Mouse (Mus musculus): ENCODE results near the gene Rbm43. TPM values are rescaled to one million over a fixed set of nuclear protein-coding genes. Genes with fewer than 3 reads are reported as not detected.

The Rbm43 gene
- total RNA-seq, 2 experiments from 2014 or later = 18.8 to 20.3 TPM

DNA sequence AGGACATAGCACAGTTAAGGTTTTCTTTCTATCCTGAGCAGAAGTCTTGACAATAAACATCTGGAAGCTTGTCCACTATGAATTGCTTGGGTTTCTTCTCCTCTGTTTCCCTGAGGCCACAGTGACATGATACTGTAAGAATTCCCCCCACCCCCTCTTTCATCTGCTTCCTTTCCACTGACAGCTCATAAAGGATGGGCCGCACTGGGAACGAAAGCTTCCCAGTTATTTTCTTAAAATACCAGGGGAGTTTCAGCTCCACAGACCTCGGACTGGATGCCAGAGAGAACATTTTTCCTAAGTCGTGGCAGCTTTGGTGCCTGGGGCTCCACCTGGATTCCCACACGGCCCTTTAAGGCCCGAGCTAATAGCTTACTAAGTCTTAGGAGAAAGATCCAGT is 22.2 kb downstream of the Rbm43 start:
- DNase-seq = no peak

DNA sequence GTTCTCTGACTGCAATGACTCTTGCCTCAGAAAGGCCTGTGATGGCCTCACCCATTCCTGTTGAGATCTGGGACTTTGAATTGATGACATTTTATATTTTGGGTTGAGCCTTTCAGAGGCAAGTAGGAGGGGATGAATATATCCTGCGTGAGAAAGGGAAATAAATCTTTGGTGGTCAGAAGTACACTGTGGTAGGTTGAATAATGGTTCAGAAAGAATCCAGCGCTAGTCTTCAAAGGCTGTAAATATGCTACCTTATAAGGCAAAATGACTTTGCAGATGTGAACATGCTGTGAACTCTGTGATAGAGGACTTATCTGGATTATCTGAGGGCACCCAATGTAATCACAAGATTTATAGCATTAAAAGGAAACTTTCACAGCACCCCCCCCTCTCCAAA is 23.1 kb downstream of the Rbm43 start:
- no peak for DNase-seq

DNA sequence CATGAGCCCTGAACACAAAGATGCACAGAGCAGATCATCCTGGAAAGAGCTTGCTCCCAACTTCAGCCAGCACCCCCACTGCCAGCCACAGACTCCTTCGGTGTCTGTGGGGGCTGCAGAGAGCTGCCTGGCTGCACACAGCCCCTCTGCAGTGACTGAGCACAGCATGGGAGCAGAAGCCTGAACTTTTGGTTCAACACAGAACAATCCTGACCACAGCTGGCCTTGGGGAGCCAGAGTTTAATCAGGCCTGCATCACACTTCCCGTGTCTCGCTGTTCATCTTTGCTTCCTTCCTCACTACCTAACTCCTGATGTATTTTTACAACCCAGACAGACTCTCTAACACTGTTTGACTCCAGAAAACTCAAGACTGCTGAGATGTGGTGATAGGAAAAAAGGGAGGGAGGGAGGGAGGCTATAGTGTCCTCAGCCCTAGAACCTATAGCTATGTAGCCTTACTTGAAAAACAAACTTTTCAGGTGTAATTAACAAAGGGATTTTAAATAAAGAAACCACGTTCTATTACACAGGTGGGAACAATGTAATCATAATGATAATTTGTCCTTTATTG is 27.3 kb downstream of the Rbm43 start:
- DNase-seq = no peak

DNA sequence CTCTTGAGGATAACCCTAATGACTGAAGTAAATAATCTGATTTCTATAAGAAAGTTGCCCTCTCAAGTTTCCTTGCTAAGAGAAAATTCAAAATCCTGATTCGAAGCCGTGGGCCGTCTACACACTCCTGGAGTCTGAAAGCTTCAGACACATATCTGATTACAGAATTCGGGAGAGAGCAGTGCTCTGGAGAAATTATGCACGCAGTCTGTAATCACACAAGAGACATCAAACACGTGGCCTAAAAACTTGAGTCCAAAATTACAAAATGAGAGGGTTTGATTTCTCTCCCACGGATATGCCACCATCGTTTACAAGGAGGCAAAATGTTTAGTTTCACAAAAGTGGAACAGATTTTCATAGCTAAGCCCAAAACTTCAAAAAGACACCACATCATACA is 29.3 kb downstream of the Rbm43 start:
- no peak for DNase-seq

DNA sequence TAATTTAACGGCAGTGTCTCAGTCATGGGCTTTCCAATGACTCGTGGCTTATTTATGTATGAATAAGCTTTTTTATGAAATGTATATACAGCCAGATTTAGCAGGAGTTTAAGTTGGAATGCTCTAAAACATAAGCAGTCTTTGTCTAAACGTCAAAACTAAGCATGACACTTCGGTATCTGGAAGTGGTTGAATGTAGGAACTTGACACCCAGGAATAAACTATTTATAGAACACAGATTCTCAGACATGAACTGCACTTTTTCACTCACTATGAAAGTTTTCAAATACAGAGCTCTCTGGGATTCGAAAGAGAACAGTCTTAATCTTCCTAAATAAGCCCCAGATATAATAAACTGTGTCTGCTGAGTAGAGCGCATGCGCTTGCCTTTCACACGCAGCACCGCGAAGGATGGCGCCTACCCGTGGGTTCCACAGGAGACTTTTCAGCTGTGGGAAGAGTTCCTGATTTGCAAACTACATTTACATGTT is 42.5 kb downstream of the Rbm43 start:
- DNase-seq = no peak

DNA sequence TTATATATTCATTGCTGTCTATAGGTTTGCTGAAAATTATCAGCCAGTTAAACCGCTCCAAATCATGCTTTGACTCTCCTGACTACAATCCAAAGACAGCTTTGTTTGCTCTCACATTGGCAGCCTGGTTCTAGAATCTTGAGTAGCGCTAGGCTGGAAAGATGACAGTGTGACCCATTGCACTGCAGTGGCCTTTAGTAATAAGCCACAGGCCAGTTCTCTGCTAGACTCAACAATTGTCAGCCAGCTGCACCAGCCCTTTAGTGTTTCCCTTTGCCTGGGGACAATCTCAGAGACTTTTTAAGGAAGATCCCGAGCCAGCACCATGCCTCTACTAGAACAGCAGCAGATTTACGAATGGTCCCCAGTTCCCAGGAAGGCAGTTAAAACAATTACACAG is 44.0 kb downstream of the Rbm43 start:
- no peak for DNase-seq

DNA sequence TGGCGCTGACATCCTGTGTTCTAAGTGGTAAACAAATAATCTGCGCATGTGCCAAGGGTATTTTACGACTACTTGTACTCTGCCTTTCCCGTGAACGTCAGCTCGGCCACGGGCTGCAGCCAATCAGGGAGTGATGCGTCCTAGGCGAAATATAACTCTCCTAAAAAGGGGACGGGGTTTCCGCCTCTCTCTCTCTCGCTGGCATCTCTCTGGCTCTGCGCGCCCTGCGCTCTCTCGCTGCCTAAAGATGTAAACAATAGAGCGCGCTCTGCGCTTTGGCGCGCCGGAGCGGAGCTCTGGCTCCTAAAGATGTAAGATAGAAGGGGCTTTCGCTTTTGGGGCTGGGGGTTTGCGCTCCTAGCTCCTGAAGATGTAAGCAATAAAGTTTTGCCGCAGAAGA is 44.8 kb downstream of the Rbm43 start:
- peak in 1 of 2 experiments; percentile 7 for DNase-seq

DNA sequence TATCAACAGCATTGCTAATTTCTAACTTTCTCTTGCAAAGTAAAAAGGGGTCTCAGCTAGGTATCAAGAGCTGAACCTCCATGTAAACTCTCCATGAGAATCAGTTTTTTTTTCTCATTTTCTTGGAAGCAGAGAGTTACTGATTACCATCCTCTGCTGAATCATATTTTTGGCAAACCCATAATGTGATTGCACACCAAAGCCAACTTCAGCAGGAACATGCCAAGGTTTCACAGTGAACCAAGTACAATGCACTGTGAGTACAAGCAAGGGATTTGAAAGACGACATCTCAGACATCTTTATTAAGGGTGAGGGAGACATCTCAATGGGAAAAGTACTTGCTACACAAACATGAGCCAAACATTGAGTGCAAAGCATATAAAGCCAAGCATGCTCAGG is 54.8 kb downstream of the Rbm43 start:
- no peak for DNase-seq

Other genes with a start within 250 kb of the Rbm43 start
- 1 to 10 TPM; 2.2 to 3.9 TPM for gene Nmi, start 38.3 kb upstream of the Rbm43 start, total RNA-seq (2021)
- gene Tnfaip6, start 102.8 kb upstream of the Rbm43 start, total RNA-seq (2021) = 1 to 10 TPM; 7.6 to 8.1 TPM
- 10 to 100 TPM; 25.6 to 31.2 TPM for gene Rif1, start 137.7 kb upstream of the Rbm43 start, total RNA-seq (2021)

Measured in layer of hippocampus, postnatal 36 days (tissue).